Mouse (Mus musculus) lung, postnatal 0 days (tissue): ENCODE results near the gene Stub1. TPM values are rescaled to one million over a fixed set of nuclear protein-coding genes. Genes with fewer than 3 reads are reported as not detected.
"Not testable (repeated sequence)": the region's sequence is repeated elsewhere in the genome, so short reads cannot be mapped to it uniquely, and the experiment has no call there.

ENCODE experiments used
- ATAC-seq: fragments of 200-750 bp; cut with Nextera tagmentation; 2 replicates; pipeline ENCODE4 v1.8.0; 2017; ENCODE audit warnings: moderate library complexity
- DNase-seq: peaks from one replicate; pipeline ENCODE4 v3.0.0-alpha.2; 2016; ENCODE audit warnings: low spot score
- H3K27ac ChIP-seq: fragments of 300-500 bp; sonication (generic); 2 replicates; pipeline ENCODE4 v1.5.1; 2014; ENCODE audit warnings: antibody characterized with exemption, mild to moderate bottlenecking, low read length, mixed read lengths
- H3K27me3 ChIP-seq: fragments of 300-500 bp; sonication (generic); replicated peaks from 2 replicates; pipeline ENCODE4 v1.6.1; 2014; ENCODE audit warnings: low read length, mixed read lengths; ENCODE audit not compliant: insufficient read depth
- H3K36me3 ChIP-seq: fragments of 300-500 bp; sonication (generic); 2 replicates; pipeline ENCODE4 v1.6.1; 2014; ENCODE audit warnings: low read length, mixed read lengths; ENCODE audit not compliant: insufficient read depth
- H3K4me1 ChIP-seq: fragments of 300-500 bp; sonication (generic); 2 replicates; pipeline ENCODE4 v1.6.1; 2014; ENCODE audit warnings: antibody characterized with exemption, low read depth, low read length, mixed read lengths; ENCODE audit not compliant: insufficient read depth
- H3K4me2 ChIP-seq: fragments of 300-500 bp; sonication (generic); replicated peaks from 2 replicates; pipeline ENCODE4 v1.6.1; 2014; ENCODE audit warnings: low read depth, mild to moderate bottlenecking, low read length, moderate library complexity, mixed read lengths
- H3K4me3 ChIP-seq: fragments of 300-500 bp; sonication (generic); 2 replicates; pipeline ENCODE4 v1.5.1; 2014; ENCODE audit warnings: low read depth, low read length
- H3K9ac ChIP-seq: fragments of 300-500 bp; sonication (generic); replicated peaks from 2 replicates; pipeline ENCODE4 v1.6.1; 2014; ENCODE audit warnings: low read depth, mild to moderate bottlenecking
- H3K9me3 ChIP-seq: fragments of 300-500 bp; sonication (generic); 2 replicates; pipeline ENCODE4 v1.6.1; 2016; ENCODE audit warnings: low read length, mixed read lengths
- CTCF ChIP-seq: IDR thresholded peaks from 2 replicates; pipeline ENCODE4 v1.5.1; 2016; ENCODE audit warnings: antibody characterized with exemption, mild to moderate bottlenecking
- EP300 ChIP-seq: IDR thresholded peaks from 2 replicates; pipeline ENCODE4 v1.6.1; 2016; ENCODE audit warnings: antibody characterized with exemption, mild to moderate bottlenecking, control low read depth
- WGBS: fragments of 180-500 bp; shearing (Covaris S2); extraction: QIAGEN DNeasy Blood & Tissue Kit; methylation state at CpG from one replicate; pipeline ENCODE4 v1.1.7; 2014; 5-methylcytosine and 5-hydroxymethylcytosine counted together
- polyA plus RNA-seq: library from polyadenylated mRNA; unstranded; fragments of >200 nt; fragmentation: Nextera tagmentation; extraction: Ambion mirVana; gene quantifications from 2 replicates; pipeline ENCODE4 v1.2.1, GENCODE M21; 2015

The Stub1 gene
- polyA plus RNA-seq, 1 experiment from 2014 or later: 198 TPM

DNA sequence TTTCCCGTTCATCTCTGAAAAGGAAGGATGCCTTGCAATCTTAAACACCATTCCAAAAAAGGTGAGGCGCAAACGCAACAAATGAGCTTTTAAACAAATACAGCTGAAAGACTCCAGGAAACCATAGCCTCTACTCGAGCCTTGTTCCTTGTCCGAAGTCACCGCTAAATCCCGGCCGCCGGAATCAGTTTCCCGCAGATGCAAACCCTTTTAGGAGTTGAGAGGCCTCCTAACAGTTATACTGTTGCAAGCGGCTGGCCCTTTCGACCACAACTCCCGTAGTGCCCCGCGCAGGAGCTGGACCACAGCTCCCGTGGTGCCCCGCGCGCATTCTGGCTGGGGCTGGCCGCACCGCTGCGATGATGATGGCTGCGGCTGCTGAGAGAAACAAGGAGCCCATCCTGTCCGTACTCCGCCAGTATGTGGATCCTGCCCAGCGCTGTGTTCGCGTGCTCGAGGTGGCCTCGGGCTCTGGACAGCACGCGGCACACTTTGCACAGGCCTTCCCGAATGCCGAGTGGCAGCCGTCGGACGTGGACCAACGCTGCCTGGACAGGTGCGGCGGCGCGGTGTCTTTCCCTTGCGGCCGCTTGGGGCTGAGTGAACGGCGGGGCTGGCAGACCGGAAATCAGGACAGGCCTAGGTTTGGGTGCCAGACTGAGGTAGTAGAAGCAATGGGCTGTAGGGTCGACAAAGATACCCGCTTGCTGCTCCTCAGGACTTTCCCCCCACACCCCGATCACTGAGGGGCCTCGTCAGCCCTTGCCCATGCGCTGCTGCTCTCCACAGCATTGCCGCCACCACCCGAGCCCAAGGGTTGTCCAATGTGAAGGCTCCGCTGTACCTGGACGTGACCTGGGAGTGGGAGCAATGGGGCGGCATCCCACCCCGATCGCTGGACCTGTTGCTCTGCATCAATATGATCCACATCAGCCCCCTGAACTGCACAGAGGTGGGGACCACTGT lies 42.2 kb upstream of the Stub1 start:
- under 1% methylated on average over 59 of the region's 59 CpGs for WGBS

DNA sequence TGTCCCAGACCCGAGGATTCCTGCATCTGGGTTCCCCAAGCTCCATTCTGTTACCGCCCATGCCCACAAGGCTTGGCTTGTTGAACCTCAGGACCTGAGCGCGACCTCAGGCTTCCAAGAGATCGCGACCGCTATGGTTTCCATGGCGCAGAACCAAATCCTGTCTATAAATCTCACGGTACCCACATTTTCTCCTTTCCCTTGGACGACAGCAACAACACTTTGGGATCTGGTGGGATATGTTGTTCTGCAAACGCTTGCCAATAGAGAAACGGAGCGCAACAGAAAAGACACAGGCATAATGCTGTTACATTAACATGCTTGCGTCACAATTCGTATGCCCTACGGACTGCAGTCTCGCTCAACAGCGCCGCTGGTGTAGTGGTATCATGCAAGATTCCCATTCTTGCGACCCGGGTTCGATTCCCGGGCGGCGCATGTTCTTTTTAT lies 41.5 kb upstream of the Stub1 start, which contains the start of gene Mettl26:
Gene Mettl26 (plus strand): TSS at position 354 of the 450 bp plus-strand sequence.
- no peaks in the 10 kb centered on the region for H3K27me3 ChIP-seq
- ATAC-seq (peak; percentile 80), DNase-seq (peak; percentile 88)
- peak within 1 kb of the TSS; percentile 48 for H3K9ac ChIP-seq
- WGBS: 0% methylated on average over 25 of the region's 25 CpGs
- H3K4me1 ChIP-seq: peaks cover 6% of the 10 kb centered on the region; the same call in 1 of the 2 replicates
- no peaks in the 10 kb centered on the region for H3K36me3 ChIP-seq
- H3K27ac ChIP-seq: peak within 1 kb of the TSS; percentile 78
- H3K4me3 ChIP-seq: peak within 1 kb of the TSS; percentile 68
- no peaks in the 10 kb centered on the region for H3K9me3 ChIP-seq
- H3K4me2 ChIP-seq: peak within 1 kb of the TSS; percentile 81
- no peak for TF ChIP-seq EP300
- peak; percentile 46 for TF ChIP-seq CTCF

More for the DNA sequence above, 42.2 kb upstream of the Stub1 start:
- H3K27me3 ChIP-seq: no peaks in the 10 kb centered on the region
- DNase-seq: peak; percentile 93
- TF ChIP-seq CTCF: peak; percentile 23
- no peak for TF ChIP-seq EP300
- peak overlapping the region; percentile 81 for H3K4me2 ChIP-seq
- ATAC-seq: peak; percentile 94
- peak overlapping the region; percentile 48 for H3K9ac ChIP-seq
- peak overlapping the region; percentile 68 for H3K4me3 ChIP-seq
- H3K9me3 ChIP-seq: no peaks in the 10 kb centered on the region
- no peaks in the 10 kb centered on the region for H3K36me3 ChIP-seq
- H3K27ac ChIP-seq: peak overlapping the region; percentile 78
- peaks cover 6% of the 10 kb centered on the region; the same call in 1 of the 2 replicates for H3K4me1 ChIP-seq

DNA sequence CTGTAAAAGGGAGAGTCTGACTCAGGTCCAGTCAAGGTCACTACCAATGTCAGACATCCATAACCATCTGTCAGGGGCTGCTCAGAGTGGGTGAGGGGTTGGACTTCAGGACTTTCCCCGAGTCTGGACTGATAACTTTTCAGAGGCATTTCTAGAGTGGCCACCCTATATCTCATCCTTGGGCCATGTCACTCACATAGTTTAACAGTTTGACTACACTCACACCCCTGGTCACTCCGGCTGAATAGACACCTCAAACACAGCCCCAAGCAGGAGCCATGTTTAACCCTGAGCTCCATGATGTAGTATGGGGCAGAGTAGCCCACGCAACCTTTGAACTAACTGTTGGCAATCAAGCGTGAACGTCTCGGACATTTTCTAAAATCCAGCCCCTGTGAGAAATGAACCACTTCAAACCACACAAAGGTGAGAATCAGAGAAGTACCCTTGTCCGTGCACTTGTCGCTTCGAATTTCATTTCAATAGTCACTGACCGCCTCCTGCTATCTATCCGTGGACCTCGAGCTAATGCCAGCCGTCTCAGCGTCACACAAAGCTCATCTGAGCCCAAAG lies 41.0 kb upstream of the Stub1 start:
- TF ChIP-seq CTCF (no peak), EP300 (no peak)
- 4% methylated on average over 14 of the region's 14 CpGs for WGBS
- peak overlapping the region; percentile 81 for H3K4me2 ChIP-seq
- peaks cover 6% of the 10 kb centered on the region; the same call in 1 of the 2 replicates for H3K4me1 ChIP-seq
- no peak for DNase-seq
- no peaks in the 10 kb centered on the region for H3K9me3 ChIP-seq
- H3K27me3 ChIP-seq: no peaks in the 10 kb centered on the region
- H3K9ac ChIP-seq: peak overlapping the region; percentile 48
- H3K27ac ChIP-seq: peak overlapping the region; percentile 54
- no peak for ATAC-seq
- H3K4me3 ChIP-seq: peak overlapping the region; percentile 68
- H3K36me3 ChIP-seq: no peaks in the 10 kb centered on the region

DNA sequence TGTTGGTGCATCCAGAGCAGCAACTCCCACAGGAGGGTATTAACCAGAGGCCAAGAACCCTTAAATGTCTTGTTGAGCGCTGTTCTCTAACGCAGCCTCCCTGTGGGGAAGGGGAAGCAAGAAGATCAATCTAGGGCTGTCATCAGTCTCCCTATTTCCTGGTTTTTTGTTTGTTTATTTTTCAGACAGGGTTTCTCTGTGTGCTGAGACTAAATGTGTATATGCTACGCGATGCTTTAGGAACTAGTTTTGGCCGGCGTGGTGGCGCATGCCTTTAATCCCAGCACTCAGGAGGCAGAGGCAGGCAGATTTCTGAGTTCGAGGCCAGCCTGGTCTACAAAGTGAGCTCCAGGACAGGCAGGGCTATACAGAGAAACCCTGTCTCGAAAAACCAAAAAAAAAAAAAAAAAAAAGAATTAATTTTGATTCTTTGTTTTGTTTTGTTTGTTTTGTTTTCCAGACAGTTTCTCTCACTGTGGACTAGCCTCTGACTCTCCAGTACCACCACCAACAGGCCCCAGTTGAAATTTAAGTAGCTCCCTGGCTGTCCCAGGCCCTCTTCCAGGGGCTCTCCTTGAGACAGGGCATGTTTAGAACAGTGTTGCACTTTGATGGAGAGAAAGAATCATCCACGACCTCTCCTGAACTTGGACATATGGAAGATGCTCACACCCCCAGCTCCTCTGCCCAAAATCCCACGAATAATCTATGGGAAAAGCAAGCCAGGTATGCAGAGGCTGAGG lies 40.4 kb upstream of the Stub1 start:
- Histone ChIP-seq H3K4me2 (no peak overlapping the region), H3K4me3 (no peak overlapping the region), H3K27me3 (no peaks in the 10 kb centered on the region), H3K4me1 (peaks cover 6% of the 10 kb centered on the region; the same call in 1 of the 2 replicates), H3K36me3 (no peaks in the 10 kb centered on the region), H3K27ac (no peak overlapping the region), H3K9me3 (no peaks in the 10 kb centered on the region), H3K9ac (no peak overlapping the region)
- no peak for DNase-seq
- no peak for TF ChIP-seq EP300
- no peak for TF ChIP-seq CTCF
- ATAC-seq: no peak
- 64% methylated on average over 11 of the region's 11 CpGs for WGBS

DNA sequence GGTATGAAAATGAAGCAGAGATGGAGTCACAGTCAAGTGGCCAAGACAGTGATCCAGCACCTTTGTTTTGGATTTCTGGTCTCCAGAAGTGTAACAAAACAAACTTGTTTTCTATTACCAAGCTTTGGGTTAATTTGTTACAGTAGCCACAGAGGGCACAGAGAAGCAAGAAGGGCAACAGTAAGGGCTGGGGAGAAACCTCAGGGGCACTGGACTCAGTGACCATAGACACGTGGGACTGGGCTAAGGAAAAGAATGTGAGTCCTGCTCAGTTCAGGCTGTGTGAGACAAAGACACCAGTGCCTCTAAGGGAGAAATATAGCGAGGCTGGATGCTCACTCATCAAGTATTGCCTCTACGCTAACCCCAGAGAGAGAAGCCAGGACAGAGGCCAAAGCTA lies 39.5 kb upstream of the Stub1 start:
- TF ChIP-seq CTCF (no peak), EP300 (no peak)
- Histone ChIP-seq H3K27ac (no peak overlapping the region), H3K4me1 (peaks cover 6% of the 10 kb centered on the region; the same call in 1 of the 2 replicates), H3K9ac (no peak overlapping the region), H3K9me3 (no peaks in the 10 kb centered on the region), H3K4me2 (no peak overlapping the region), H3K27me3 (no peaks in the 10 kb centered on the region), H3K4me3 (no peak overlapping the region), H3K36me3 (no peaks in the 10 kb centered on the region)
- ATAC-seq (no peak), DNase-seq (no peak)
- WGBS: 71% methylated on average over 3 of the region's 3 CpGs

DNA sequence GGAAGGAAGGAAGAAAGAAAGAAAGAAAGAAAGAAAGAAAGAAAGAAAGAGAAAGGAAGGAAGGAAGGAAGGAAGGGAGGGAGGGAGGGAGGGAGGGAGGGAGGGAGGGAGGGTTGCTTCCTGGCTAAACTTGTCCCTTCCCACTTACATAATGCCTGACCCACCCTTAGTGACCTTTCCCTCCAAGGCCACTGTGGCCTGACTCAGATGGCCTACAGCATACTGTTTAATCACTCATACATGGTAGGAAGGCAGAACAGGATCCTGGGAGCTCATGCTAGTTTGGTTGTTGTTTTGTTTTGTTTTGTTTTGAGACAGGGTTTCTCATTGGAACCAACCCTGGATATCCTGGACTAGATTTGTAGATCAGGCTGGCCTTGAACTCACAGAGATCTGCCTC lies 38.4 kb upstream of the Stub1 start:
- H3K9me3 ChIP-seq, H3K4me3 ChIP-seq, H3K4me2 ChIP-seq, H3K27me3 ChIP-seq, H3K27ac ChIP-seq, DNase-seq, H3K36me3 ChIP-seq, H3K4me1 ChIP-seq, ATAC-seq, H3K9ac ChIP-seq: not testable (repeated sequence)
